Mouse (Mus musculus) neural tube, embryonic 10.5 days (tissue): ENCODE results near the gene Mpzl2.

Source experiments
- DNase-seq: peaks from one replicate; pipeline ENCODE4 v3.0.0-alpha.2; 2017; ENCODE audit warnings: low spot score; ENCODE audit errors: extremely low spot score

Gene Mpzl2

DNA sequence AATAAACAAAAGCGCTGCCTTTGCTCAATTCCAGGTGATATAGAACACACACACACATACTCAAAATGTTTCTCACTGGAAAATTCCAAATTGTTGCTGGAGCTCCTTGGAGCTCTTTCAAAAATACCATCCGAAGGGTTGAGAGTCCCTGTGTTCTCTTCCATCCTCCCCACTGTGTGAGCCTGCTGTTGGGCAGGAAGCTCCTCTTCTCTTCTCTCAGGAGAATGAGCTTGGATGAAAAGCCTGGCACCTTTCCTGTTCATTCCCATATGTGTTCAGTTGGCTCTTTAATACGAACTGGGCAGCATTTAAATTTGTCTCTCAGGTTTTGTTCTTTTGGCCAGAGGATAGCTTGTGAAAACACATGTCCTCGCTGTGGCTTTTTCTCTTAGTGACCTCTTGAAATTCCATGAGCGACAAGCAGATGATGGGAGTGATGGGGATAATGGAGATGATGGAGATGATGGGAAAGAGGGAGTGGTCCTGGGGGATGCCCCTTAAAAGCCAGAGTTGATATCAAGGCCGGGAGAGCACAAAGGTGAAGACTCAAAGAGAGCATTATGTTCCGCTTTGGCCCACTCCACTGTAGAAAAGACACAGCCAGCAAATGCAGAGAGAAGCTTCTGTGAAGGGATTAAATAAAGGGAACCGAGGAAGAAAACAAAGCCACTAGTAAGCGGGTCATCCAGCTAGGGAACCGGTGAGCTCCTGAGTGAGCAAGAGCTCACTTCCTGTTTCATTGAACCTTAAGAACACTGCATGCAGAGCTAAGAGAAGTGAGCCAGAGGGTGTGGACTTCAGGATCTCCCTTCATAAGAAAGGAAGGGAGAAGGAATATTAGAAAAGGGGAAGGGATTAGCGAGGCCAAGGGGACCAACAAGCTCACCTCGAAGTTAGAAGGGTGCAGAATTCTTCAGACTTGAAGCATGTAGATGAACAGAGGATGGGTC, 46.4 kb downstream of the Mpzl2 start:
- no peak for DNase-seq

DNA sequence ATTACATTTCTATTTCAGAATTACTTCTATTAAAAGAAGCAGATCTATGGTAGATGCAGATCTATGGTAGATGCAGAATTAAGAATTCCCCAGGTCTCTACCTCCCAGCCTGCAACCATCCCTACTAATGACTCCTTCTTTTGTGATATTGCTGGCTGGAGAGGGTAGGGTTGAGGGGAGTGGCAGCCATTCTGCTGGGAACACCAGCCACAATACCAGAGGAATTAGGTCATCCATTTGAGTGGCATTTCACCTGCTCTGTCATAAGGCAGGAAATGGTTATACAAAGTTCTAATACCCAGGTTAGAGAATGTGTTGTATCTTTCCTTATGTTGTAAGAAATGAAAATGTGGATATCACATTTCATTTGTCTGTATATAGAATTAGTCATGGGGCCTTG, 48.4 kb downstream of the Mpzl2 start:
- DNase-seq, result no peak

DNA sequence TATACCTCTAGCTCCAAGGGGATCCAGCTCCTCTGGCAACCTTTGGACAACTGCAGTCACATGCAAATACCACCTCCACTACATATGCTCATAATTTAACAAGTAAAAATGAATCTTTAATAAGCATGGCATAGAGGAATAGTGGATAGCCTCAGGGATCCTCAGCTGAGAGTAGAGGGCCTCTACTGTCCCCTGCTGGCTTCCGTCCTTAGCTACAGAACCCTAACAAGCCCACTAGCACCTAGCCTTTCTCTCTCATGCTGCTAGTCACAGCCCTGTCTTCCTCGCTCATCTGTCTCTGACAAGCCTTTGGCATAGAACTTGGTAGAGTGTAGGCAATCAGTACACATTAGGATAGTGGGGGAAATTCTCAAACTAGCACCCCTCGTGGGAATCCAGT, 51.2 kb downstream of the Mpzl2 start:
- no peak for DNase-seq

DNA sequence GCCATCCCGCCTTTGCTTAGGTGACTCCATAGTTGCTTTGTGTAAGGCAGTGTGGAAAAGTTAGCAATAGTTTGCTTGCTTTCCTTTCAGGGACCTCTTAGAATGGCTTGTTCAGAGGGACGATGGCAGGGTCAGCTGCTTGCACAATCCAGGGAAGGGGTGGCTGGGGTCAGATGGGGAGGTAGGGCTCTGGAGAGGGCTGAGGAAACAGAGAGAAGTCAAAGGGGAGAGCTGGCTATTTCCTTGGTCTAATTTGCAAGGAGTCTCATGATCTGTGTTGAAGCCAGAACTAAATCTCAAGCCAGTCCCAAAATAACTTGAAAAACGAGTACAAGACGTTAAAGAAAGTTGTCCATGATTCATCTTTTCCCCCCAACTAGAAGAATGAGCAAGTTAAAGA, 53.0 kb downstream of the Mpzl2 start:
- no peak for DNase-seq

DNA sequence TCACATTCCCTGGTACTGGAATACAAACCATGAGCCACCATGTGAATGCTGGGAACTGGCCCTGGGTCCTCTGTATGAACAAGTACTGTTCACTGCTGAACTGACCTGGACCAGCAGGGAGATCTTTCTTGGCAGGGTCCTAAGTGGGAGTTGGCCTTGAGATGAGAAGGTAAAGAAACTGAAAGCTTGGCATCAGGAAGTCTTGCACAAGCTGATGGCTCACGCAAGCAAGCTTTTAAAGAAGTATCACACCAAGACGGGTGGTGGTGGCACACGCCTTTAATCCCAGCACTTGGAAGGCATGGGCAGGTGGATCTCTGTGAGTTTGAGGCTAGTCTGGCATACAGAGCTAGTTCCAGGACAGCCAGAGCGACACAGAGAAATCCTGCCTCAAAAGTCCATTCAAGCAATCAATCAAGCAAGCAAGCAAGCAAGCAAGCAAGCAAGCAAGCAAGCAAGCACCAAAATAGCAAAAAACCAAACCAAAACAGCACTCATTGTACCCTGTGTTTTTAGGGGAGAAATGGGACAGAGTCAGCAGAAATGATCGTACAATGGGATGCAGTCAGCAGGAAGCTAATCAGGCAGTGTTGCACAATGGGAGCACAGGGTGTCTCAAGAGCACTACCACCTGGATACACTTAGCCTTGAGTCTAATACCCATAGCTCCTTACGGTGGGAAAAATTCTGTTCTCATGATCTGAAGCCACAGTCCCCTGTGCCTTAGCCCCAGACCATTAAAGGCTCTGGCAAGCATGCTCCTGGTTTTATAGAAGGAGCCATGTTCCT, 55.7 kb downstream of the Mpzl2 start:
- DNase-seq, result no peak

DNA sequence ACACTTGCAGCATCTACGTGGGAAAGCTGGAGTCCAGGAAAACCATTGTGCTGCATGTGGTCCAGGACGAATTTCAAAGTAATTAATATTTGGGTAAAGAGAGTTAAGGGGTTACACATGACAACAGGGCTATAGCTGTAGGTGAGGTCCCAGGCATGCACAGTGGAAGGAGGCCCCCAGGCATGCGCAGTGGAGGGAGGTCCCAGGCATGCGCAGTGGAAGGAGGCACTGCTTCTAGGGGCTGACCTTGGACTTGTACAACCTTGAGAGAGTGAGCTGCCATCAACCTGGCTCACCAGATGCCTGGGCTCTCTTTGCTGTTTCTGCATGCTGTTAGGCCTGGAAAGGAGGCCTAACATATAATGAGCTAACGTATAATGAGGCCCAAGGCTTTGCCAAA, 58.3 kb downstream of the Mpzl2 start:
- DNase-seq, result no peak

DNA sequence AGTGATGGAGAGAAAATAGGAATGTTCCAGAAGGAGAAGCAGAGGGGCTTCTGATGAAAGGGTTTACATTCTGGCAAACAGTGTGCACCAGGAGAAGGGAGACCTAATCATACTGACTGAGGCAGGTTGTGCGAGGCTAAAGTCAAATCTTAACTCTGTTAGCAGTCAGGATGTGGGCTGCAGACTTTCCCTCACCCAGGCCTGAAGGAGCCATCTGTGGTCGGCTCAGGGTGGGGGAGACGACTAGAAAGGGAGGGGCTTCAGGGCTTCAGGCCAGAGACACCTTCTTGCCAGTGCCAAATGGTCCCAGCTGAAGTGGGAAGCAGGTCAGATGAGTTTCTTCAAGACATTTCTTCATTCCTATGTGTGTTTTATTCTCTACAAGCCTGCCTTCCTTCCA, 58.8 kb downstream of the Mpzl2 start:
- DNase-seq, result no peak

DNA sequence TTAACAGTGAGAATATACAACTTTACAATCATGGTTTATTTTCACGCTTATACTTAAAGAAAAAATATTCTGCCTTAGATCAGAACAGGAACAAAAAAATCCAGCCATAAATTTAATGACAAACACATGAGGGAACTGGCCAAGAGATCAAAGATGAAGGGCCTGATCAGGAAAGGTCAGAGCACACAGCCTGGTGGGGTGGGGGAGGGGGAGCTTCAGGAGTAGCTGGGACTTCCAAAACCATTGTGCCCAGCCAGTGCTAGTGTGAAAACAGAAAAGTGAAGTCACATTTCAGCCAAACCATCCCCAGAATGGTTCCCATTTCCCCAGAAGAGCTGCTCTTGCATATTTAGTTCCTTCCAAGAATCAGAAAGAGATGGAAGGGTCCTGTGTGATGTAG, 62.9 kb downstream of the Mpzl2 start:
- DNase-seq, result no peak

DNA sequence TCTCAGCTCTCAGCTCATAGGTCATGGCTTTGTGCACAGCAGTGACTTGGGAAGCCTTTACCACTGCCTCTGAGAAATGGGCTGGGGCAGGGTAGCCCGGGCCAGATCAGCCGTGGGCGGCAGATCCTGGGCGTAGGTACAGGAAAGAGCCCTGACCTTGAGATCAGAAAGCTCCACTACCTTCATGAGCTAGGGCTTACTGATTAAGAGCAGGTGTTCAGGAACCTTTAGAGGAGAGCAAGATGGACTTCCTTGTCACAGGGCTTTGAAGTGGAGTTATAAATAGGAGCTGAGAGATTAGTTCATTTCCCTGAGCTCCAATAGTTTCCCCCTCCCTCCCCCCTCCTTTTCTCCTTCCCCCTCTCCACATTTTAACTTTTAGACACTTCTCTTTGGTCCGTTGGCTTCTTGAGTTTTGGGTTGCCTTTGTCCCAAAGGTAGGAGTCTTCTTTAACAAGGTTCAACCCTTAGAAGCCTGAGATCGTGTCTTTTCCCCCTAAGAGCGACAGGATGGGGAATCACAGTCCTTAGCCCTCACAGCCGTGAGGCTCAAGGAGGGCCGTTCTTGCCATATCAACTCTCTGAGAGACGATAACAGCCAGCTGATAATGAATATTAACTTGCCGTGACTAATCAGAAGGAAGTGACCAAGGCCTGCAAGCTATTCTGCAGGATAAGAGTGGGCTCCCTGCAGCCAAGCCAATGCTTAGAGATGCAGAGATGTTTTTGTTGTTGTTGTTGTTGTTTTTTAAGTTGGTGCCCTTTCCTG, 63.8 kb downstream of the Mpzl2 start:
- DNase-seq, result no peak
